Mouse (Mus musculus): ENCODE data around the gene Rgma. TPM values are rescaled to one million over a fixed set of nuclear protein-coding genes. Genes with fewer than 3 reads are reported as not detected.

Rgma gene
- polyA plus RNA-seq, 2 experiments = 0.05 to 0.06 TPM

DNA sequence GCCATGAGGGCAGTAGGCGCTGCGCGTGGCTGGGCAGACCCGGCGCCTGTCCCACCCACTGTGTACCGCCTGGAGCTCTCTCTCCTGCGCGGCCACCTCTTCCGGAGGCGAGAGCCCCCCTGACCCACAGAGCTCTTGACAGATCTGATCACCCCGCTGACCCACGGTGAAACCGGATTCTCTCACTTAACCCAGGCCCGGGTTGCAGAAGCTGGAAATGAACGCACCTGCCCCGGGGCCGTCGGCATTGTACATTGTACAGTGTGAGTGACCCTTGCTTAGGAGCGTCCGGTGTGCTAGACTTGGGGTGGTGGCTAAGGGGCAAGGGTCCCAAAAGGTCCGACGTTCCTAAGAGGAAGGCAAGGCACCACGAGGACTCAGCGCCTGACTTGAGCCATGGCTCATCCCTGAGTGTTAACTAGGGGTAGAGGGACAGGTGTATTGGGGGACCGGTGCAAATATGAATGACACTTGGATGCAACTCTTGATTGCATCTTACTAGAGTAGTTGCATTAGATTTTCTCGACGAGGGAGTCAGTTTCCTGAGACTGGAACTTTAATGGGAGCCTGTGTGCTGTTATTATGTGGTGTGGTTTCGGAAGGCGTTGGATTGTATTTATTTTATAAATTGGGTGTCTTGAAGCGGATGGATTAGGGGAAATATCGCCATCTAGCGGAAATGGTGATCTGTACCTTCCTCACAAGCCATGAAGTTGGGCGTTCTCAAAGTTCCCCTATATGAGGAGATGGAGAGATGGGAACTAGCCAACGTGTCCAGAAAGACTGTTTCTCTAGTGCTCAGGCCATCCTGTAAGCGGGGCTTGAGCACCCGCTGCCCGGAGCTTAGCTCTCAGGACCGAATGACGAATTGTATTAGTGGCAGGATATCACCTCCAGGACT, 1.0 kb downstream of the Rgma start:
- H3K4me1 ChIP-seq (replicated peaks; ENCODE audit: control insufficient read depth in 2 of 2, insufficient read depth in 2 of 2, low read length in 1 of 2) = no peaks in the 10 kb centered on the region
- H3K9me3 ChIP-seq (ENCODE audit: control insufficient read depth, low read length) = no peaks in the 10 kb centered on the region
- no peak overlapping the region for H3K9ac ChIP-seq (replicated peaks)
- peaks cover 59% of the 10 kb centered on the region for H3K27me3 ChIP-seq (ENCODE audit: control insufficient read depth, insufficient read depth, low read length)
- ATAC-seq (ENCODE audit: insufficient read depth) (no peak), DNase-seq (ENCODE audit: low read depth in 3 of 3, low spot score in 3 of 3) (peak in 2 of 3 experiments; percentile 9 to 15)
- peak; percentile 63 for TF ChIP-seq CTCF (IDR thresholded peaks at IDR 0.05; ENCODE audit: low read depth)
- TF ChIP-seq EP300 (IDR thresholded peaks at IDR 0.05; ENCODE audit: low read depth) = no peak
- no peaks in the 10 kb centered on the region for H3K36me3 ChIP-seq (replicated peaks; ENCODE audit: control insufficient read depth, insufficient read depth, low read depth)
- WGBS (ENCODE audit: insufficient replicate concordance) = 2% methylated on average over 39 of the region's 39 CpGs
- H3K4me2 ChIP-seq (ENCODE audit: low read depth) = peak overlapping the region; percentile 50; the same call in 1 of the 2 replicates
- no peak overlapping the region for H3K27ac ChIP-seq
- H3K4me3 ChIP-seq (ENCODE audit: insufficient read depth in 1 of 2, low read depth in 2 of 2, low read length in 2 of 2) = 0 out of 4 replicates have a peak overlapping the region, but pooled peaks of 1 of the 2 experiments have one; percentile 12

DNA sequence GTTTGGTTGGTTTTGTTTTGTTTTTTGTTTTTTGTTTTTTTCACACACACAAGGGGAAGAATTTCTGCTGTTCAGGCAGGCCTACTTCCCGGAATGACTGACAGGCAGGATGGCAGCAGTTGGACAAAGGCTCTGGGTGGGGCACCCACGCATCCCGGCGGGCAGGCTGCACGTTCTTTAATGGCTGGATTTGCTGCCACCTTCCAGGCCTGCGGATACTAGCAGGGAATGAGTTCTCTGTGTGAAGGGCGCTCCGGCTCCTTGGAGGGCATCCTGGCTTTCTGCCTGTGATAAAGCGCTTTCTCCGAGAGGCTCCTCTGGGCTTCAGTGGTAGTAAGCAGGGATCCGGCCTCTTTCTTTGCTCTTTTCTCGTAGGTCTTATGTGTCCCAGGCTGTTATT, 2.0 kb downstream of the Rgma start:
- peaks cover 51% of the 10 kb centered on the region for H3K27me3 ChIP-seq (ENCODE audit: control insufficient read depth, insufficient read depth, low read length)
- TF ChIP-seq CTCF (IDR thresholded peaks at IDR 0.05; ENCODE audit: low read depth) (no peak), EP300 (IDR thresholded peaks at IDR 0.05; ENCODE audit: low read depth) (no peak)
- H3K36me3 ChIP-seq (replicated peaks; ENCODE audit: control insufficient read depth, insufficient read depth, low read depth) = no peaks in the 10 kb centered on the region
- no peak overlapping the region for H3K27ac ChIP-seq
- H3K9ac ChIP-seq (replicated peaks) = no peak overlapping the region
- 57% methylated on average over 12 of the region's 12 CpGs for WGBS (ENCODE audit: insufficient replicate concordance)
- H3K9me3 ChIP-seq (ENCODE audit: control insufficient read depth, low read length) = no peaks in the 10 kb centered on the region
- ATAC-seq (ENCODE audit: insufficient read depth) (no peak), DNase-seq (ENCODE audit: low read depth in 3 of 3, low spot score in 3 of 3) (no peak)
- H3K4me2 ChIP-seq (ENCODE audit: low read depth) = no peak overlapping the region
- H3K4me1 ChIP-seq (replicated peaks; ENCODE audit: control insufficient read depth in 2 of 2, insufficient read depth in 2 of 2, low read length in 1 of 2) = no peaks in the 10 kb centered on the region
- no peak overlapping the region for H3K4me3 ChIP-seq (ENCODE audit: insufficient read depth in 1 of 2, low read depth in 2 of 2, low read length in 2 of 2)

DNA sequence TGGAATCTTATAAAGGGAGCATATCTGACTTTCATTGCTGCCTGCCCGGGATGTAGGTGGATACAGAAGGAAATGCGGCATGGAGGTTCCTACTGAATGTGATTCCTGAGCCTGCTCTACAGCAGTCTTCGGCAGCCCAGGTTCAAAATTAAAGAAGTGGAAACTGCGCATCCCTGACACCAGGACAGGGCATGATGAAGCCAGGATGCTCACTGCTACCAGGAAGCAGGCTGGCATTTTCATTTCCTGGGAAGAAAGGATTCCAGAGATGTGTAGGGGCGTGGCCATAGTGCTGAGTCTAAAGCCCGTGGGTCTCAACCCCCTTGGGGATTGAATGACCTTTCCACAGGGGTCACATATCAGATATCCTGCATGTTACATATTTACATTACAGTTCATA, 2.7 kb downstream of the Rgma start:
- Histone ChIP-seq H3K36me3 (replicated peaks; ENCODE audit: control insufficient read depth, insufficient read depth, low read depth) (no peaks in the 10 kb centered on the region), H3K27ac (no peak overlapping the region), H3K4me1 (replicated peaks; ENCODE audit: control insufficient read depth in 2 of 2, insufficient read depth in 2 of 2, low read length in 1 of 2) (no peaks in the 10 kb centered on the region), H3K4me2 (ENCODE audit: low read depth) (no peak overlapping the region), H3K4me3 (ENCODE audit: insufficient read depth in 1 of 2, low read depth in 2 of 2, low read length in 2 of 2) (no peak overlapping the region), H3K9ac (replicated peaks) (no peak overlapping the region), H3K27me3 (ENCODE audit: control insufficient read depth, insufficient read depth, low read length) (peaks cover 44% of the 10 kb centered on the region), H3K9me3 (ENCODE audit: control insufficient read depth, low read length) (no peaks in the 10 kb centered on the region)
- no peak for TF ChIP-seq CTCF (IDR thresholded peaks at IDR 0.05; ENCODE audit: low read depth)
- no peak for TF ChIP-seq EP300 (IDR thresholded peaks at IDR 0.05; ENCODE audit: low read depth)
- DNase-seq (ENCODE audit: low read depth in 3 of 3, low spot score in 3 of 3) (no peak), ATAC-seq (ENCODE audit: insufficient read depth) (no peak)
- 61% methylated on average over 6 of the region's 6 CpGs for WGBS (ENCODE audit: insufficient replicate concordance)

DNA sequence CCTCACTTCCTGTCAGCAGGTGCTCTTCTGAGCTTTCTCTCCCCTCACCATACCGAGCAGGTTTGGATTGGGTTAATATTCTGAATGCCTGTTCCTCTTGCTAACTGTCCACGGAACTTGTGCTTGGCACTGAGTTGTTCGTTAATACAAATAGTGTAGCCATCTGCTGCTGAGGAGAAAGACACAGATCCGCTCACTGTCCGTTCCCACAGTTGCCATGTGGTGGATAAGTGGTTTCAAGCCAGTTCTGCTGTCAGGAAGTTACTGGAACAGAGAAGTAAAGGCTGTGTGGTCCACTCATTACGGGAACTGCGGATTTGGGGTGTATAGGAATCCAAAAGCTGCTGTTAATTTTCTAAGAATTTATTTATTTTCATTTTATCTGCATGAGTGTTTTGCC, 7.5 kb downstream of the Rgma start:
- no peaks in the 10 kb centered on the region for H3K36me3 ChIP-seq (replicated peaks; ENCODE audit: control insufficient read depth, insufficient read depth, low read depth)
- peaks cover 3% of the 10 kb centered on the region; the same call in 1 of the 2 replicates for H3K27me3 ChIP-seq (ENCODE audit: control insufficient read depth, insufficient read depth, low read length)
- H3K27ac ChIP-seq = no peak overlapping the region
- H3K4me1 ChIP-seq (replicated peaks; ENCODE audit: control insufficient read depth in 2 of 2, insufficient read depth in 2 of 2, low read length in 1 of 2) = no peaks in the 10 kb centered on the region
- 63% methylated on average over 7 of the region's 7 CpGs for WGBS (ENCODE audit: insufficient replicate concordance)
- no peak for DNase-seq (ENCODE audit: low read depth in 3 of 3, low spot score in 3 of 3)
- no peak overlapping the region for H3K4me3 ChIP-seq (ENCODE audit: insufficient read depth in 1 of 2, low read depth in 2 of 2, low read length in 2 of 2)
- no peak overlapping the region for H3K4me2 ChIP-seq (ENCODE audit: low read depth)
- H3K9ac ChIP-seq (replicated peaks) = no peak overlapping the region
- H3K9me3 ChIP-seq (ENCODE audit: control insufficient read depth, low read length) = no peaks in the 10 kb centered on the region
- ATAC-seq (ENCODE audit: insufficient read depth) = no peak
- no peak for TF ChIP-seq CTCF (IDR thresholded peaks at IDR 0.05; ENCODE audit: low read depth)

DNA sequence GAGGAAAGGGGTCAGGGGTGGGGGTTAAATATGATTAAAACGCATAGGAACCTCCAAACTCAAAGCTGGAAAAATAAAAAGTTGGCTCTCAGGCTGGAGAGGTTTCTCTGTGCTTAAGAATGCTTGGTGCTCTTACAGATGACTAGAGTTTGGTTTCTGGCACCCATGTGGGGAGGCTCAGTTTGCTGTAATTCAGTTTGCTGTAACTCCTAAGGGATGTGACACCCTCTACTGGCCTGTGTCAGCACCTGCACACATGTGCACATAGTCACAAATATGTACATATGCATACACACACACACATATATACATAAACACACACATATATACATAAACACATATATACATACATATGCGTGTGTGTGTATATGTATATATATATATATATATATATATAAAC, 13.6 kb downstream of the Rgma start:
- Histone ChIP-seq H3K36me3 (replicated peaks; ENCODE audit: control insufficient read depth, insufficient read depth, low read depth) (no peaks in the 10 kb centered on the region), H3K9me3 (ENCODE audit: control insufficient read depth, low read length) (no peaks in the 10 kb centered on the region), H3K4me3 (ENCODE audit: insufficient read depth in 1 of 2, low read depth in 2 of 2, low read length in 2 of 2) (no peak overlapping the region), H3K9ac (replicated peaks) (no peak overlapping the region), H3K4me2 (ENCODE audit: low read depth) (no peak overlapping the region), H3K4me1 (replicated peaks; ENCODE audit: control insufficient read depth in 2 of 2, insufficient read depth in 2 of 2, low read length in 1 of 2) (no peaks in the 10 kb centered on the region), H3K27ac (no peak overlapping the region), H3K27me3 (ENCODE audit: control insufficient read depth, insufficient read depth, low read length) (peaks cover 46% of the 10 kb centered on the region)
- TF ChIP-seq EP300 (IDR thresholded peaks at IDR 0.05; ENCODE audit: low read depth) = no peak
- TF ChIP-seq CTCF (IDR thresholded peaks at IDR 0.05; ENCODE audit: low read depth) = no peak
- WGBS (ENCODE audit: insufficient replicate concordance) = 44% methylated on average over 2 of the region's 2 CpGs
- DNase-seq (ENCODE audit: low read depth in 3 of 3, low spot score in 3 of 3) = no peak
- no peak for ATAC-seq (ENCODE audit: insufficient read depth)

Measured in liver, embryonic 14.5 days (tissue).